Mouse (Mus musculus): ENCODE results near the gene Lysmd3. TPM values are rescaled to one million over a fixed set of nuclear protein-coding genes. Genes with fewer than 3 reads are reported as not detected.

The Lysmd3 gene
- polyA plus RNA-seq (2012; rRNA removed) = 5.9 and 14.3 TPM in 2 replicates

DNA sequence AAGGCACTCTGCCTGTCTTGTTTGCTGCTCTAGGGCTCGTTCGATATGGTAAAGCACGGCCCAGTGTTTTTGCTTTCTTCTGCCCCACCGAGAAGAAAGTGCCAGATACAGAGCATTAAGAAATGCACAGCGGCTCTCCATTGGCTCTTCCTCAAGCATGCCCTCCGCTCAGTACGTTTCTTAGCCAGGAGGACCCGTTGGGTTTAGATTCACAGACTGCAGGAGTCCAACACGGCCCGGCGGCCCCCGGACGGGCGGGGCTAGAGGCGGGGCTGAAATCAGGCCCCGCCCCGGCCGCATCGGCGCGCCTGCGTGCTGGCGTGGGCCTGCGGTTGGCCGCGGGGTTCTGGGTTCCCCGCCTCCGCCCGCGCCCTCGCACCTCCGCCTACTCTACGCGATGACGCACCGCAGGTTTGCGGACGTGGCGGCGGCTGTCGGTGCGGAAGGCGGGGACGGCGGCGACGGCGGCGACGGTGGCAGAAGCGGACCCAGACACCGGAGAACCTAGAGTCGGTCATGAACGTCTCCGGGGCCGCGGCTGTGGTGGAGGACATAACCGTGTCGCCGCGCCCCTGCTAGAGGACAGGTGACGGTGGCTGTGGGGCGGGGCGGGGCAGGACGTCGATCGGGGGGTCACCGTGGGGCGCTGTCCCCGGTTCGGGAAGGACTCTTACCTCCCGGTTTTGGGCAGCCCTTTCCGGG, at the start of gene Lysmd3:
TSS of gene Lysmd3 (plus strand) at position 313 of the 702 bp plus-strand sequence.

DNA sequence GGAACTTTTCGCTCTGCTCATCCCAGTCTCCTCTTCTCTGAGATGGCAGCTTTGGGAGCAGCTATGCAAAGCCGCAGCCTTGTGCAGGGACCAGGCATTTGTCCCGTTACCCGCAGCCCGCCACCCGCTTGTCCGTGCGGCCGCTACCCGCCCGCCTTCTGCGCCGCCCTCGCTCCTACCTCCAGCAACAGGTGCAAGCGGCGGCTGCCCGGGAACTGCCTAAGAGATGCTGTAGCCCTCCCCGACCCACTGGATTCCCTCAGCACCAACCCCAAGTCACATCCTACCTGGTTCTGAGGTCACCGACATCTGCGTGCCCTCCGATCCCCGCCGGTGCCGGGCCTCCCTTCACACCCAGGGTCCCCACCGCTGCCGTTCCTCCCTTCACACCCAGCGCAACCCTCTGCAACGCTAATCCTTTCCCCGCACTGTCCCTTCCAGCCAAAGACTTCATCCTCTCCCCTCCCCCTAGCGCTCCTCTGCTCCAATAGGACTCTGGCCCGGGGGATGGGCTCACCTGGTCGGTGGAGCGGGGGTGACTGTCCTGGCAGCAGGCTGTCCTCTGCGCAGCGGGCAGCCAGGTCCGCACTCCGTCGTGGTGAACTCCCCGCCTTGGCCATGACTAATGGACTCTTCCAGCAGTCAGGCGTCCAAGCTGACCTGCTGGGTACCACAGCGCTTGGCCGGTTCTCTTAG, 24.6 kb upstream of the Lysmd3 start, which contains the start of gene Adgrv1:
TSS of gene Adgrv1 (minus strand) at position 435 of the 696 bp plus-strand sequence.

DNA sequence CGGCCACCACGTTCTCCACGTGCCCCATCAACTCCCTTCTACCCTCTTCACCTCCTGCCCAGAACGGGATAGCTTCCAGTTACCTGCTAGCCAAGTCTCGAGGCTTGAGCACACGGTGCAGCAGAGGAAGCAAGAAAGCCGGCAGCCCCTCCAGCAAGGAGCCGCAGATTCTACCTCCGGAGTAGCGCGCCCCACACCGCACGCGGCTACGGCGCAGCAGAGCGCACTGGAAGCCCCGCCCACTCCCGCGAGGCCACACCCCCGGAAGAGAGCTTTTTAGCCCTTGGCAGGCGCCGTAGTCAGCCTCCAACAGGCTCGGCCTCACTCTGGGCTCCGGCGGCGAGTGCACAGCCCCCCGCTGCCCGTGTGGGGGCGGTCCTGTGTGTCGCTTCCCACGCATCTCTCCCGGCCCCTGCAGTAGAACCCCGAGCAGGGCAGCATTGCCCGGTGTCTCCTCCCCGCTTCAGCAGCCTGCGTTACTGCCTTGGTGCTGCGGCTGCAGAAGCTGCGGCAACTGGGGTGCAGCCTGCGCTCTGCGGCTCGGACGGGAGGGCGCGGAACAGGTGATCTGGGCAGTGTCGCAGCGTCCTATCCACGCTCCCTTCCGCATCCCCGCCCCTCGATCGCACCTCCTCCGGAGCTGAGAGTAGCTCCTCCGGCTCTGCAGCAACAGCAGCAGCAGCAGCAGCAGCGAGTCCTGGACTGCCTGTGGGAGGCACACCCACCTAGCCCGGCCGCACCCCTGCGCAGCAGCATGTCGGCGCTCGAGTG, 53.5 kb downstream of the Lysmd3 start, which contains the start of the genes Polr3g and Mblac2:
TSS of gene Polr3g (minus strand) at position 239 of the 771 bp plus-strand sequence.
TSS of gene Mblac2 (plus strand) at position 567 of the 771 bp plus-strand sequence.

Other genes starting within 250 kb of the Lysmd3 start
- gene Adgrv1, start 24.5 kb upstream of the Lysmd3 start, polyA plus RNA-seq (2012; rRNA removed) = 6.1 and 7.1 TPM in 2 replicates
- 10.7 and 15.4 TPM in 2 replicates for gene Polr3g, start 53.4 kb downstream of the Lysmd3 start, polyA plus RNA-seq (2012; rRNA removed)
- gene Mblac2, start 53.7 kb downstream of the Lysmd3 start, polyA plus RNA-seq (2012; rRNA removed) = 6.1 and 8.2 TPM in 2 replicates
- gene Cetn3, start 125.4 kb downstream of the Lysmd3 start, polyA plus RNA-seq (2012; rRNA removed) = 0.78 and 0.86 TPM in 2 replicates

Measured in ovary, adult 2 months (tissue).